Mouse (Mus musculus): ENCODE data around the gene Efnb1. TPM values are rescaled to one million over a fixed set of nuclear protein-coding genes. Genes with fewer than 3 reads are reported as not detected.
"Not testable (repeated sequence)": the region's sequence is repeated elsewhere in the genome, so short reads cannot be mapped to it uniquely, and the experiment has no call there.

Efnb1 gene
- 24.5 and 26.9 TPM in 2 replicates for polyA plus RNA-seq (2014; fragmentation: Nextera tagmentation; extraction: Ambion mirVana)

- Histone ChIP-seq H3K4me1 (replicated peaks; ENCODE audit: control insufficient read depth, insufficient read depth, low read length) (peaks cover 8% of the 10 kb centered on the region), H3K27me3 (replicated peaks; ENCODE audit: control insufficient read depth, insufficient read depth, low read length) (no peaks in the 10 kb centered on the region), H3K4me2 (ENCODE audit: low read length) (peak within 1 kb of the TSS; percentile 52), H3K27ac (ENCODE audit: low read depth) (peak within 1 kb of the TSS; percentile 80), H3K9me3 (ENCODE audit: control insufficient read depth, low read length) (no peaks in the 10 kb centered on the region), H3K36me3 (ENCODE audit: control insufficient read depth, insufficient read depth, low read length) (no peaks in the 10 kb centered on the region), H3K4me3 (ENCODE audit: low read depth, low read length) (peak within 1 kb of the TSS; percentile 61), H3K9ac (ENCODE audit: low read length) (peak within 1 kb of the TSS; percentile 78)
- WGBS, result 17% methylated on average over 35 of the region's 35 CpGs
- ATAC-seq (replicated peaks; ENCODE audit: low FRiP score, low TSS enrichment, low read depth), result peak; percentile 91
- peak; percentile 86 for DNase-seq (ENCODE audit: low spot score)
Observed at GRCm38 (mm10) chrX:99135523-99136258, at the start of gene Efnb1. Gene Efnb1, plus strand, starts transcription at chrX:99136130.

- Histone ChIP-seq H3K36me3 (ENCODE audit: control insufficient read depth, insufficient read depth, low read length) (no peaks in the 10 kb centered on the region), H3K27me3 (replicated peaks; ENCODE audit: control insufficient read depth, insufficient read depth, low read length) (0 out of 2 replicates have a peak, but pooled peaks cover 11% of the 10 kb centered on the region)
Observed at GRCm38 (mm10) chrX:99092704-99093103, 43.2 kb upstream of the Efnb1 start.

GRCm38 (mm10) chrX:99111088-99111724, 24.7 kb upstream of the Efnb1 start:
- H3K27me3 ChIP-seq (replicated peaks; ENCODE audit: control insufficient read depth, insufficient read depth, low read length); ATAC-seq (replicated peaks; ENCODE audit: low FRiP score, low TSS enrichment, low read depth); H3K4me3 ChIP-seq (ENCODE audit: low read depth, low read length); H3K4me2 ChIP-seq (ENCODE audit: low read length); H3K4me1 ChIP-seq (replicated peaks; ENCODE audit: control insufficient read depth, insufficient read depth, low read length); H3K9me3 ChIP-seq (ENCODE audit: control insufficient read depth, low read length); H3K9ac ChIP-seq (ENCODE audit: low read length); H3K27ac ChIP-seq (ENCODE audit: low read depth); H3K36me3 ChIP-seq (ENCODE audit: control insufficient read depth, insufficient read depth, low read length); DNase-seq (ENCODE audit: low spot score): not testable (repeated sequence)
- WGBS, result 64% methylated on average over 4 of the region's 10 CpGs

More at GRCm38 (mm10) chrX:99092704-99093103, 43.2 kb upstream of the Efnb1 start:
- H3K4me1 ChIP-seq (replicated peaks; ENCODE audit: control insufficient read depth, insufficient read depth, low read length), result no peaks in the 10 kb centered on the region
- no peak overlapping the region for H3K4me3 ChIP-seq (ENCODE audit: low read depth, low read length)
- WGBS, result 57% methylated on average over 2 of the region's 2 CpGs
- DNase-seq (ENCODE audit: low spot score) (no peak), ATAC-seq (replicated peaks; ENCODE audit: low FRiP score, low TSS enrichment, low read depth) (no peak)
- H3K9ac ChIP-seq (ENCODE audit: low read length), result no peak overlapping the region
- no peak overlapping the region for H3K4me2 ChIP-seq (ENCODE audit: low read length)
- H3K9me3 ChIP-seq (ENCODE audit: control insufficient read depth, low read length), result no peaks in the 10 kb centered on the region
- no peak overlapping the region for H3K27ac ChIP-seq (ENCODE audit: low read depth)

GRCm38 (mm10) chrX:99119510-99119909, 16.4 kb upstream of the Efnb1 start:
- H3K4me2 ChIP-seq (ENCODE audit: low read length), result no peak overlapping the region
- H3K27me3 ChIP-seq (replicated peaks; ENCODE audit: control insufficient read depth, insufficient read depth, low read length), result peaks cover 7% of the 10 kb centered on the region; the same call in 1 of the 2 replicates
- no peak for DNase-seq (ENCODE audit: low spot score)
- no peaks in the 10 kb centered on the region for H3K9me3 ChIP-seq (ENCODE audit: control insufficient read depth, low read length)
- H3K9ac ChIP-seq (ENCODE audit: low read length), result no peak overlapping the region
- no peak overlapping the region for H3K27ac ChIP-seq (ENCODE audit: low read depth)
- no peaks in the 10 kb centered on the region for H3K4me1 ChIP-seq (replicated peaks; ENCODE audit: control insufficient read depth, insufficient read depth, low read length)
- no peak overlapping the region for H3K4me3 ChIP-seq (ENCODE audit: low read depth, low read length)
- no peak for ATAC-seq (replicated peaks; ENCODE audit: low FRiP score, low TSS enrichment, low read depth)
- WGBS, result 91% methylated on average over 5 of the region's 5 CpGs
- no peaks in the 10 kb centered on the region for H3K36me3 ChIP-seq (ENCODE audit: control insufficient read depth, insufficient read depth, low read length)

- H3K9me3 ChIP-seq (ENCODE audit: control insufficient read depth, low read length), result no peaks in the 10 kb centered on the region
- DNase-seq (ENCODE audit: low spot score) (peak; percentile 88), ATAC-seq (replicated peaks; ENCODE audit: low FRiP score, low TSS enrichment, low read depth) (no peak)
- H3K36me3 ChIP-seq (ENCODE audit: control insufficient read depth, insufficient read depth, low read length), result no peaks in the 10 kb centered on the region
- H3K4me1 ChIP-seq (replicated peaks; ENCODE audit: control insufficient read depth, insufficient read depth, low read length), result no peaks in the 10 kb centered on the region
- H3K4me2 ChIP-seq (ENCODE audit: low read length), result no peak overlapping the region
- no peaks in the 10 kb centered on the region for H3K27me3 ChIP-seq (replicated peaks; ENCODE audit: control insufficient read depth, insufficient read depth, low read length)
- 37% methylated on average over 3 of the region's 3 CpGs for WGBS
- no peak overlapping the region for H3K27ac ChIP-seq (ENCODE audit: low read depth)
- H3K9ac ChIP-seq (ENCODE audit: low read length), result no peak overlapping the region
- no peak overlapping the region for H3K4me3 ChIP-seq (ENCODE audit: low read depth, low read length)
Observed at GRCm38 (mm10) chrX:99130059-99130458, 5.9 kb upstream of the Efnb1 start.

GRCm38 (mm10) chrX:99132573-99132972, 3.4 kb upstream of the Efnb1 start:
- Histone ChIP-seq H3K36me3 (ENCODE audit: control insufficient read depth, insufficient read depth, low read length) (no peaks in the 10 kb centered on the region), H3K9me3 (ENCODE audit: control insufficient read depth, low read length) (no peaks in the 10 kb centered on the region), H3K4me1 (replicated peaks; ENCODE audit: control insufficient read depth, insufficient read depth, low read length) (no peaks in the 10 kb centered on the region), H3K4me3 (ENCODE audit: low read depth, low read length) (no peak overlapping the region), H3K27me3 (replicated peaks; ENCODE audit: control insufficient read depth, insufficient read depth, low read length) (no peaks in the 10 kb centered on the region), H3K4me2 (ENCODE audit: low read length) (no peak overlapping the region), H3K9ac (ENCODE audit: low read length) (no peak overlapping the region), H3K27ac (ENCODE audit: low read depth) (no peak overlapping the region)
- DNase-seq (ENCODE audit: low spot score) (no peak), ATAC-seq (replicated peaks; ENCODE audit: low FRiP score, low TSS enrichment, low read depth) (no peak)
- 82% methylated on average over 6 of the region's 6 CpGs for WGBS

GRCm38 (mm10) chrX:99134891-99135290, 1.0 kb upstream of the Efnb1 start:
- ATAC-seq (replicated peaks; ENCODE audit: low FRiP score, low TSS enrichment, low read depth) (peak; percentile 40), DNase-seq (ENCODE audit: low spot score) (peak; percentile 81)
- Histone ChIP-seq H3K4me3 (ENCODE audit: low read depth, low read length) (no peak overlapping the region), H3K27ac (ENCODE audit: low read depth) (peak overlapping the region; percentile 80), H3K4me1 (replicated peaks; ENCODE audit: control insufficient read depth, insufficient read depth, low read length) (peaks cover 1% of the 10 kb centered on the region), H3K36me3 (ENCODE audit: control insufficient read depth, insufficient read depth, low read length) (no peaks in the 10 kb centered on the region), H3K27me3 (replicated peaks; ENCODE audit: control insufficient read depth, insufficient read depth, low read length) (no peaks in the 10 kb centered on the region), H3K9ac (ENCODE audit: low read length) (0 out of 2 replicates have a peak overlapping the region, but pooled peaks have one; percentile 16), H3K9me3 (ENCODE audit: control insufficient read depth, low read length) (no peaks in the 10 kb centered on the region), H3K4me2 (ENCODE audit: low read length) (peak overlapping the region; percentile 50)
- 33% methylated on average over 14 of the region's 14 CpGs for WGBS

GRCm38 (mm10) chrX:99136431-99136966, 569 bp downstream of the Efnb1 start:
- Histone ChIP-seq H3K4me3 (ENCODE audit: low read depth, low read length) (peak overlapping the region; percentile 61), H3K9ac (ENCODE audit: low read length) (peak overlapping the region; percentile 78), H3K4me2 (ENCODE audit: low read length) (peak overlapping the region; percentile 52), H3K4me1 (replicated peaks; ENCODE audit: control insufficient read depth, insufficient read depth, low read length) (peaks cover 11% of the 10 kb centered on the region), H3K27me3 (replicated peaks; ENCODE audit: control insufficient read depth, insufficient read depth, low read length) (no peaks in the 10 kb centered on the region), H3K9me3 (ENCODE audit: control insufficient read depth, low read length) (no peaks in the 10 kb centered on the region), H3K36me3 (ENCODE audit: control insufficient read depth, insufficient read depth, low read length) (no peaks in the 10 kb centered on the region), H3K27ac (ENCODE audit: low read depth) (peak overlapping the region; percentile 80)
- DNase-seq (ENCODE audit: low spot score) (peak; percentile 66), ATAC-seq (replicated peaks; ENCODE audit: low FRiP score, low TSS enrichment, low read depth) (peak; percentile 5; the same call in 1 of the 2 replicates)
- 15% methylated on average over 41 of the region's 53 CpGs for WGBS
